Mouse (Mus musculus): Measurements from ENCODE around the gene Ptprn2. TPM values are rescaled to one million over a fixed set of nuclear protein-coding genes. Genes with fewer than 3 reads are reported as not detected.

Ptprn2 gene
- polyA plus RNA-seq, 3 experiments from 2014 or later, result 0.14 TPM; not detected in 2

GRCm38 (mm10) chr12:117270199-117270598 lies 784.7 kb downstream of the Ptprn2 start:
- ATAC-seq, result no peak

DNA sequence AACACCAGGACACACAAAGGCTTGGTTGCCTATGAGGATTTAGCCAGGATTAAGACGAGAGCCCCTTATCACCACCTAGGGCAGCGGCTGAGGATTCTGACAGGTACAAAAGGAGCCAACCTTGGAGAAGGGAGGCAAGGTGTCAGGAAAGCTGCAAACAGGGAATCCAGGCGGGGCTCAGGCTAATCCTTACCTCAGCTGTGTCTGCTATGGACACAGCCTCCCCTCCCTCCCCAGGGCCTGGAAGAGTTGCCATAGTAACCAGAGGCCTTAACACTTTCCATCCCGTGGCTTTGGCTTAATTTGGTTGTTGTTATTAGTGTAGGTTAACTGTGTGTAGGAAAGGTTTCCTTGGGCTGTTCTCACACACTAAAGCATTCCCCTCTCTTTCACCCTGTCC lies 787.6 kb downstream of the Ptprn2 start:
- ATAC-seq, result no peak

- no peak for ATAC-seq
These were observed 789.1 kb downstream of the Ptprn2 start for GRCm38 (mm10) chr12:117274576-117274975.

GRCm38 (mm10) chr12:117280790-117281189 lies 795.3 kb downstream of the Ptprn2 start:
- ATAC-seq, result no peak

- no peak for ATAC-seq
These were observed 797.1 kb downstream of the Ptprn2 start for GRCm38 (mm10) chr12:117282659-117283058.

- ATAC-seq, result no peak
These were observed 801.9 kb downstream of the Ptprn2 start for GRCm38 (mm10) chr12:117287456-117287855.

- no peak for ATAC-seq
These were observed 806.4 kb downstream of the Ptprn2 start for GRCm38 (mm10) chr12:117291943-117292342.

DNA sequence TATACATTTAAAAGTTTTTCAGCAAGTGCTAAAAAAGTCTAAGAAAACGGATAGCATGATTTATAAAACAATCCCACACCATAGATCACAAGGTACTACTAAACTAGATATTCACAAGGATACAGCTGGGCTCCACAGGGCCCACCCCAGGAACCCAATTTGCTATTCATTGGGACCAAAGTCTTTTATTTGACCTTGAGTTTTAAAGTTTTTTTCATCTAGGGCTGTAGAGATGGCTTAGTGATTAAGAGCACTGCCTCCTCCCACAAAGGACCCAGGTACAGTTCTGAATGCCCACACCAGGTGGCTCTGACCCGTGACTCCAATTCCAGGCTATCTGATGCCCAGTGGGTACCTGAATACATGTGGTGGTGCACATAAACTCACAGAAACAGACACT lies 811.3 kb downstream of the Ptprn2 start:
- ATAC-seq, result no peak

GRCm38 (mm10) chr12:117299084-117299483 lies 813.6 kb downstream of the Ptprn2 start:
- no peak for ATAC-seq

DNA sequence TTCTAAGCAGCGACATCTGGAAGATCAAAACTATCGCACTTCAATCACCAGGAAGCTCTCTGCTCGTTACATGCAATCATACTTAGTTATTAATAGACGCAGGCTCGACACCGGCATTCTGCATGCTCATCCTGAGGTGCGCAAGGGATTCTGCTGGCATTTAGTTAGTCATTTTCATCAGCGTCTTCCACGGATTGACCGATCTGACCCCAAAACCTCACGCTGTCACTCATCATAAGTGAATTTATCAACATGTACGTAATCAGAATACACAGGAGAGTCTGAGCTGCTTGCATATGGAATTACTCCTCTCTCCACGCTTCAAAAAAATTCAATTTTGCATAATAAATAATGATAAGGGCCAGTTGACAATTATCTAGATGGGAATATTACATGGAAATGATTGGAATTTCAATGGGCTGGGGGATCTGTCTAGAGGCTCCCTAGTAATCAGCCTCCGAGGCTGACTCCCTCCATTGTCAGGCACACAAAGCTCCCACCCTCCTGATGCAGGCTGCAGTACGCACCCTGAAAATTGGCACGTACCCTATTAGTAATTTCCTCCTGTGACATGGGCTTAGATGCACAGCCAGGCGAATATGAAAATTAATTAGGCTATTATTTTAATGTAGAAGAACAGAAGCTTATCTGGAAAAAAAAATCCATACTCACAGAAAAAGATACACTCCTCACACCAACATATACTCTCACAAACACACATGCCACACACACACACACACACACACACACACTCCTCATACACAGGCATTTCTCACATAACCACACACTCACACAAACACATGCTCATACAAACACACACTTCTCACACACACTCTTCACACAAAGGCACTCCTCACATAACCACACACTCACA lies 819.5 kb downstream of the Ptprn2 start:
- ATAC-seq, result no peak

GRCm38 (mm10) chr12:117305625-117306105 lies 820.1 kb downstream of the Ptprn2 start:
- ATAC-seq, result no peak

DNA sequence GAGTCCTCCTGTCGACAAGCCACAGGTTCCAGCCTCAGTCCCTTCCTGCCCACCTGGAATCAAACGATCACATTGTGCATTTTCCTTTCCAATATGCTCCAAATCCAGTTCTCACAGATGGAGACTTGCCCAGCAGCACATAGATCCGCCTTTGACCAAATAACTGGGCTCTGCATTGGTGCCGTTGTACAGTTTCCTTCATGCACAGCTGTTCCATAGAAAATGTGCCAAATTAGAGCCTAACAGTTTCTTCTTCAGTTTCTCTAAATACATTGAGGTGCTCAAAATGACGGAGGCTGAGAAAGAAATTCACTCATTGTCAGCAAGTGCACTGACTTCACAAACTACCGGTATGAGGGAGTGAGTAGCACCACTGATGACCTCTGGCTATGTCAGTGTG lies 826.6 kb downstream of the Ptprn2 start:
- no peak for ATAC-seq

- no peak for ATAC-seq
These were observed 829.5 kb downstream of the Ptprn2 start for GRCm38 (mm10) chr12:117314987-117315386.

DNA sequence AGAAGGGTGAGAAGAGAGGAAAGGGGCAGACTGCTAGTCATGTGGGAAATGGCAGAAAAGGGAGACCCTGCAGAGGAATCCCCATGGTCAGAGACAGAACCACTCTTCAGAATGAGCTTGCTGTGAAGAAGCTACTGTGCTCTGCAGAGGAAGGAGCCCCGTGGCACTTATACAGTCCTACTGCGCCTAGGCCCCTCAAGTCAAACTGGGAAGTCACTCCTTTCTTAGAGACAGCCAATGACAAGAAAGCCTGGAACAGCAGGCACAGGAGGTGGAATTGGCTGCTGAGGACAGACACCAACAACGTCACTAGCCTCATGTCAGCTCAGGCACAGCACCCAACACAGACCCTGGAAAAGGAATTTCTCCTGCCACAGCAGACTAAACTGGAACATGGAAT lies 830.1 kb downstream of the Ptprn2 start:
- ATAC-seq, result no peak

GRCm38 (mm10) chr12:117318229-117318628 lies 832.7 kb downstream of the Ptprn2 start:
- no peak for ATAC-seq

GRCm38 (mm10) chr12:117323017-117323416 lies 837.5 kb downstream of the Ptprn2 start:
- ATAC-seq, result no peak

Other genes with a start within 250 kb of the Ptprn2 start
- 1 to 10 TPM in 2 of 3 experiments, not detected in 1; 1.2 to 1.9 TPM for gene Wdr60, start 222.7 kb upstream of the Ptprn2 start, polyA plus RNA-seq (2017; shearing (Covaris generic))
- gene Gm11027, start 210.3 kb upstream of the Ptprn2 start, polyA plus RNA-seq (2017; shearing (Covaris generic)), result 1 to 10 TPM in 1 of 3 experiments, not detected in 2; 2.2 TPM
- 10 to 100 TPM; 42.0 to 63.3 (median 61.0) TPM for gene Esyt2, start 204.5 kb upstream of the Ptprn2 start, polyA plus RNA-seq (2017; shearing (Covaris generic))
- 10 to 100 TPM in 1 of 3 experiments, 1 to 10 TPM in 2; 4.6 to 54.0 (median 5.7) TPM for gene Ncapg2, start 80.3 kb upstream of the Ptprn2 start, polyA plus RNA-seq (2017; shearing (Covaris generic))